Mouse (Mus musculus) CH12.LX (cell line): ENCODE results near the gene Shank1. TPM values are rescaled to one million over a fixed set of nuclear protein-coding genes. Genes with fewer than 3 reads are reported as not detected.

Experiments used
- DNase-seq: peaks from one replicate; pipeline ENCODE4 v3.0.0-alpha.2; 2013; ENCODE audit errors: extremely low read depth
- H3K27ac ChIP-seq: 2 replicates; pipeline ENCODE4 v1.5.1; 2012; ENCODE audit warnings: low read depth, mild to moderate bottlenecking, control low read depth, moderate library complexity; ENCODE audit not compliant: insufficient read depth
- H3K27me3 ChIP-seq: replicated peaks from 2 replicates; pipeline ENCODE3; 2012; ENCODE audit warnings: inconsistent platforms
- H3K36me3 ChIP-seq, 2 experiments: replicated peaks in 1 of 2; 2 replicates each; pipeline versions ENCODE3 to v1.6.1; 2012; ENCODE audit warnings: inconsistent platforms in 1 of 2, low read length in 1 of 2, mild to moderate bottlenecking in 1 of 2, mixed read lengths in 1 of 2, moderate library complexity in 1 of 2; ENCODE audit not compliant: control insufficient read depth in 1 of 2, insufficient read depth in 1 of 2
- H3K4me1 ChIP-seq, 2 experiments: 2 replicates each; pipeline ENCODE4 v1.6.1; 2012; ENCODE audit warnings: inconsistent platforms in 1 of 2, moderate library complexity in 1 of 2; ENCODE audit not compliant: insufficient read depth in 2 of 2, control insufficient read depth in 1 of 2
- H3K4me2 ChIP-seq: 2 replicates; pipeline ENCODE4 v1.6.1; 2012; ENCODE audit warnings: low read depth, mild to moderate bottlenecking, control low read depth; ENCODE audit not compliant: poor library complexity, insufficient read depth, severe bottlenecking
- H3K4me3 ChIP-seq, 3 experiments: fragments of 150-350 bp in 1 of 3; sonication (generic) in 1 of 3; replicated peaks in 1 of 3; 2 replicates each; pipeline versions ENCODE3 to v1.5.1; 2011 to 2012; ENCODE audit warnings: low read depth in 2 of 3, low read length in 2 of 3, mild to moderate bottlenecking in 2 of 3, moderate library complexity in 2 of 3, control low read depth in 1 of 3, improper control_type of control experiment in 1 of 3, inconsistent platforms in 1 of 3, mixed read lengths in 1 of 3; ENCODE audit not compliant: poor library complexity in 1 of 3
- H3K79me2 ChIP-seq: replicated peaks from 2 replicates; pipeline ENCODE4 v1.6.1; 2012; ENCODE audit warnings: mild to moderate bottlenecking, moderate library complexity; ENCODE audit not compliant: control insufficient read depth, poor library complexity, insufficient read depth, severe bottlenecking; ENCODE audit errors: extremely low read depth
- H3K9ac ChIP-seq: 2 replicates; pipeline ENCODE4 v1.6.1; 2012; ENCODE audit warnings: low read depth, mild to moderate bottlenecking, control low read depth, moderate library complexity; ENCODE audit not compliant: insufficient read depth
- H3K9me3 ChIP-seq: replicated peaks from 2 replicates; pipeline ENCODE3; 2012; ENCODE audit warnings: low read length, inconsistent platforms, mixed read lengths
- CHD1 ChIP-seq: IDR thresholded peaks from 2 replicates; pipeline ENCODE4 v1.6.1; 2012; ENCODE audit warnings: low read depth, low read length, improper control_type of control experiment, inconsistent platforms
- CHD2 ChIP-seq: IDR thresholded peaks from 2 replicates; pipeline ENCODE4 v1.6.1; 2011; ENCODE audit warnings: low read length, improper control_type of control experiment
- ELF1 ChIP-seq: IDR thresholded peaks from 2 replicates; pipeline ENCODE4 v1.6.1; 2014; ENCODE audit warnings: low read depth, mild to moderate bottlenecking, inconsistent platforms, low read length, improper control_type of control experiment
- GABPA ChIP-seq: IDR thresholded peaks from 2 replicates; pipeline ENCODE4 v1.6.1; 2012; ENCODE audit warnings: low read depth, low read length, improper control_type of control experiment, inconsistent platforms; ENCODE audit not compliant: insufficient replicate concordance
- HCFC1 ChIP-seq: IDR thresholded peaks from 2 replicates; pipeline ENCODE4 v1.6.1; 2012; ENCODE audit warnings: low read depth, mild to moderate bottlenecking, inconsistent platforms, low read length, improper control_type of control experiment
- IRF4 ChIP-seq: IDR thresholded peaks from 2 replicates; pipeline ENCODE4 v1.6.1; 2014; ENCODE audit warnings: low read depth, mild to moderate bottlenecking, inconsistent platforms, low read length, improper control_type of control experiment
- JUN ChIP-seq: IDR thresholded peaks from 2 replicates; pipeline ENCODE4 v1.6.1; 2011; ENCODE audit warnings: low read depth, mild to moderate bottlenecking, low read length, improper control_type of control experiment, moderate library complexity; ENCODE audit not compliant: insufficient read depth
- JUND ChIP-seq: conservative IDR thresholded peaks from 2 replicates; pipeline ENCODE4 v1.6.1; 2011; ENCODE audit warnings: low read depth, low read length, improper control_type of control experiment
- KAT2A ChIP-seq: IDR thresholded peaks from 2 replicates; pipeline ENCODE4 v1.6.1; 2012; ENCODE audit warnings: low read length, improper control_type of control experiment, inconsistent platforms; ENCODE audit not compliant: insufficient replicate concordance
- MAFK ChIP-seq: IDR thresholded peaks from 2 replicates; pipeline ENCODE4 v1.6.1; 2011; ENCODE audit warnings: low read length, improper control_type of control experiment; ENCODE audit not compliant: insufficient replicate concordance
- NELFE ChIP-seq: IDR thresholded peaks from 2 replicates; pipeline ENCODE4 v1.6.1; 2011; ENCODE audit warnings: low read depth, low read length, improper control_type of control experiment
- PAX5 ChIP-seq: IDR thresholded peaks from 2 replicates; pipeline ENCODE4 v1.6.1; 2012; ENCODE audit warnings: low read length, inconsistent platforms, mixed read lengths
- POLR2A ChIP-seq: IDR thresholded peaks from 2 replicates; pipeline ENCODE4 v1.6.1; 2011; ENCODE audit warnings: low read depth, mild to moderate bottlenecking, improper control_type of control experiment, low read length
- POLR2AphosphoS2 ChIP-seq: IDR thresholded peaks from 2 replicates; pipeline ENCODE4 v1.6.1; 2011; ENCODE audit warnings: low read depth, low read length, improper control_type of control experiment
- RAD21 ChIP-seq: IDR thresholded peaks from 2 replicates; pipeline ENCODE4 v1.6.1; 2011; ENCODE audit warnings: low read depth, mild to moderate bottlenecking, low read length, improper control_type of control experiment, moderate library complexity
- SMC3 ChIP-seq: IDR thresholded peaks from 2 replicates; pipeline ENCODE4 v1.6.1; 2011; ENCODE audit warnings: low read depth, low read length, improper control_type of control experiment
- TCF12 ChIP-seq: IDR thresholded peaks from 2 replicates; pipeline ENCODE4 v1.6.1; 2014; ENCODE audit warnings: low read depth, mild to moderate bottlenecking, inconsistent platforms, low read length, improper control_type of control experiment
- USF2 ChIP-seq: conservative IDR thresholded peaks from 2 replicates; pipeline ENCODE4 v1.6.1; 2011; ENCODE audit warnings: low read depth, low read length, improper control_type of control experiment
- ZC3H11A ChIP-seq: IDR thresholded peaks from 2 replicates; pipeline ENCODE4 v1.6.1; 2012; ENCODE audit warnings: low read depth, mild to moderate bottlenecking, inconsistent platforms, low read length, improper control_type of control experiment
- ZKSCAN1 ChIP-seq: IDR thresholded peaks from 2 replicates; pipeline ENCODE4 v1.6.1; 2012; ENCODE audit warnings: low read depth, inconsistent platforms, low read length, improper control_type of control experiment, borderline replicate concordance
- ZNF384 ChIP-seq: IDR thresholded peaks from 2 replicates; pipeline ENCODE4 v1.6.1; 2012; ENCODE audit warnings: low read depth, low read length, improper control_type of control experiment, inconsistent platforms
- dilution Hi-C: fragments of 300-500 bp; cut with MboI; formaldehyde crosslinking; loops from 2 replicates; pipeline ENCODE4 v1.14.3; 2020; ENCODE audit warnings: low sequenced_read_pairs; ENCODE audit not compliant: extremely low pct_unique_long_range_greater_than_20kb, extremely low pct_ligation_motif_present
- in situ Hi-C: fragments of 300-500 bp; cut with MboI; formaldehyde crosslinking; loops from 3 replicates; pipeline ENCODE4 v1.14.3; 2019; ENCODE audit warnings: low sequenced_read_pairs, low pct_ligation_motif_present, low pct_unique_long_range_greater_than_20kb, mixed read lengths
- polyA plus RNA-seq: library from polyadenylated mRNA; unstranded; fragments of >175 nt; gene quantifications from 2 replicates; pipeline ENCODE4 v1.2.1, GENCODE M21; 2012; ENCODE audit warnings: low read depth; ENCODE audit not compliant: insufficient read length
- total RNA-seq, 2 experiments: library from RNA; depleted of rRNA; stranded (reverse); fragments of 300-350 nt in 1 of 2; fragments of >200 nt in 1 of 2; gene quantifications; 2 replicates each; pipeline ENCODE4 v1.2.3; 2012 to 2014

Gene Shank1
- total and polyA plus RNA-seq, 3 experiments: under 0.01 to 0.07 TPM; not detected in 1

DNA sequence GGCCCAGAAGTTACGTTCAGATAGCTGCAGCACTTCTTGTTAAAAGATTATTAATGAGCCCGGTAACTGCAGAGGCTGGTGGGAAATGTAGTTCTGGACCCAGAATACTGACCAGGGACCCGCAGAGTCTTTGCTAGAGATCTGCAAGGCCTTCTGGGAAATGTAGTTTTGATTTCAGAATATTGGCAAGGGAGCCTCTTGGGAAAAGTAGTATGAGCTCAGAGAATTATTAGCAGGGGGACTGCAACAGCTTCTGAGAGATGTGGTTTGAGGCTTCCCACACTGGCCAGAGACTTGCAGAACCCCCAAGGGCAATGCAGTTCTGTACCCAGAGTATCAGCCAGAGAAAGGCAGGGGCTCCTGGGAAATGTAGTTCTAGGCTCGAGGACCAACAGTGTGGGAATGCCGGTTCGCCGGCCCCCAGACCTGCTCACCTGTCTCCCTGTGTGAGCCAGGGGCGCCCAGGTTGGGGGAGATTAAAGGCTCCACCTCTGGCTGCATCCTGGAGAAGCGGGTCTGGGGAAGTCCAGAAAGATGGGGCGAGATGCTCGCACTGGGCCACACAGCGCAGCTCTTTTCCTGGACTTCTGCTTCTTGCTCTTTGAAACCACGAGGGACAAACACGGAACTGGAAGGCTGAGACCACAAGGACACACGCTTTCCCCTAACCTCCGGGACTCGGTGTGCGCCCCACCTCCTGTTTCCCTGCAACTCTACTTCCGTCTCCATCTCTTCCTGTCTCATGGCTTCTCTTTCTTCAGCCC, 64.0 kb downstream of the Shank1 start (continued):
- peak; percentile 66; the same call in 1 of the 2 replicates for TF ChIP-seq GABPA
- TF ChIP-seq CHD2: peak; percentile 85
- TF ChIP-seq TCF12: peak; percentile 20; the same call in 1 of the 2 replicates
- TF ChIP-seq JUND: no peak
- no peak for TF ChIP-seq POLR2AphosphoS2
- peak; percentile 23; the same call in 1 of the 2 replicates for TF ChIP-seq IRF4
- TF ChIP-seq NELFE: 0 out of 2 replicates have a peak, but pooled peaks have one; percentile 26
- peak; percentile 98 for TF ChIP-seq KAT2A
- peak; percentile 98 for TF ChIP-seq HCFC1
- TF ChIP-seq, all 38 proteins: peak for 13

DNA sequence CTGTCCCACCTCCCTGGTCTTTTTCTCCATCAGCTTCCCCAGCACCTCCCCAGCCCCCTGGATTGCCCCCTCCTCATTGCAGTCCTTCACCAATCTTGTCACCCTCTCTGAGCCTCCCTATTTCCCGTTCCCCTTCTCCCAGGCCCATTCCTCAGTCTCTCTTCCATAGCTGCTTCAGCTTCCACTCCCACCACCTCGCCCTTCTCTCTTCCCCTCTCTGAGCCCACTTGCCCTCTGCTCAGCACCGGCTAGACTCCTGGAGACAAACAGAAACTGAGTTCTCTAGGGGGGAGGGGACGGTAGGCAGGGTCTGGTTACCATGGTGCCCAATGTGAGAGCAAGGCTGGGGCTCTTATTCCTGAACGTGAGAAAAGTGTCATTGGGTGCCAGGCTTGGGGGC, 64.7 kb downstream of the Shank1 start:
- dilution Hi-C loops: no loop called here
- peak overlapping the region; percentile 73 for H3K9ac ChIP-seq
- in situ Hi-C loops: no loop called here
- DNase-seq: peak; percentile 46
- TF ChIP-seq POLR2A (0 out of 2 replicates have a peak, but pooled peaks have one; percentile 28), RAD21 (no peak)
- no peaks in the 10 kb centered on the region for H3K79me2 ChIP-seq
- peaks cover 0 to 21% of the 10 kb centered on the region in 2 experiments; a peak in 2 of 4 replicates for H3K4me1 ChIP-seq
- peaks cover 37% of the 10 kb centered on the region for H3K27me3 ChIP-seq
- H3K4me2 ChIP-seq: peak overlapping the region; percentile 79
- H3K27ac ChIP-seq: no peak overlapping the region
- H3K36me3 ChIP-seq: no peaks in the 10 kb centered on the region
- H3K9me3 ChIP-seq: peaks cover 7% of the 10 kb centered on the region
- H3K4me3 ChIP-seq: peak overlapping the region; percentile 62 to 69 (median 68)

DNA sequence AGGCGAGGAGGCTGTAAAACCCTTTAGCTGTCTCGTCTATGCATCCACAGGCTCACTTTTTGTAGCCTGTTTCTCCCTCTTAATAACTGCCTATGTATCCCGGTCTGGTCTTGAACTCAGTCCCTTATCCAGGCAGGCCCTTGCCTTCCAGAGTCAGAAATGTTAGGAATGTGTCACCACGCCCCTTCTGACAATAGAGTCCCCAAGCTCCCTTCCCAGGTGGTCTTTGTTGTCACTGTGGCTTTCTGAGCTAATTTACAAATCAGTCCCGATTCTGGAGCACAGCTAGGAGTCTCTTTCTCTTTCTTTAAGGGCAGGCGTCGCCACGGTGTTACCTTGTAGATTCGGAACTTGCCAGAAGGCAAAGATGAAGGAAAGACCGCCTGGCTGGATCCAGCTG, 65.2 kb downstream of the Shank1 start:
- no peak overlapping the region for H3K9ac ChIP-seq
- H3K4me1 ChIP-seq: peaks cover 0 to 21% of the 10 kb centered on the region in 2 experiments; a peak in 2 of 4 replicates
- peaks cover 10% of the 10 kb centered on the region for H3K9me3 ChIP-seq
- dilution Hi-C loops: no loop called here
- DNase-seq: no peak
- no peak overlapping the region for H3K4me3 ChIP-seq
- no peak overlapping the region for H3K27ac ChIP-seq
- peaks cover 38% of the 10 kb centered on the region for H3K27me3 ChIP-seq
- TF ChIP-seq MAFK (no peak), CHD1 (no peak), PAX5 (no peak), SMC3 (no peak), HCFC1 (no peak), JUN (no peak), USF2 (no peak), POLR2AphosphoS2 (no peak), ZNF384 (no peak), ZKSCAN1 (no peak), NELFE (no peak), ELF1 (no peak), ZC3H11A (no peak)
- no peaks in the 10 kb centered on the region for H3K36me3 ChIP-seq
- in situ Hi-C loops: no loop called here
- no peaks in the 10 kb centered on the region for H3K79me2 ChIP-seq
- H3K4me2 ChIP-seq: 0 out of 2 replicates have a peak overlapping the region, but pooled peaks have one; percentile 79
